Mouse (Mus musculus) bone marrow, adult 2 months (tissue): ENCODE data around the gene Hist1h2bb.
"Not testable (repeated sequence)": the region's sequence is repeated elsewhere in the genome, so short reads cannot be mapped to it uniquely, and the experiment has no call there.

ENCODE experiments used
- CTCF ChIP-seq: fragments of 200-500 bp; IDR thresholded peaks from 2 replicates; pipeline ENCODE4 v1.5.1; 2011; ENCODE audit warnings: low read length, control low read depth; ENCODE audit not compliant: control insufficient read depth, insufficient read depth
- POLR2A ChIP-seq: fragments of 200-500 bp; IDR thresholded peaks from 2 replicates; pipeline ENCODE4 v1.6.1; 2011; ENCODE audit warnings: low read depth, mild to moderate bottlenecking, control low read depth, low read length, borderline replicate concordance; ENCODE audit not compliant: control insufficient read depth

- not testable (repeated sequence) for TF ChIP-seq POLR2A, CTCF
These were observed 23.1 kb downstream of the Hist1h2bb start, which contains the start of gene Trim38 for GRCm38 (mm10) chr13:23769613-23770012.
